Mouse (Mus musculus): ENCODE measurements around the gene Fndc3b. TPM values are rescaled to one million over a fixed set of nuclear protein-coding genes. Genes with fewer than 3 reads are reported as not detected.

The Fndc3b gene
- polyA plus RNA-seq, 1 experiment from 2014 or later, result 11.4 TPM

DNA sequence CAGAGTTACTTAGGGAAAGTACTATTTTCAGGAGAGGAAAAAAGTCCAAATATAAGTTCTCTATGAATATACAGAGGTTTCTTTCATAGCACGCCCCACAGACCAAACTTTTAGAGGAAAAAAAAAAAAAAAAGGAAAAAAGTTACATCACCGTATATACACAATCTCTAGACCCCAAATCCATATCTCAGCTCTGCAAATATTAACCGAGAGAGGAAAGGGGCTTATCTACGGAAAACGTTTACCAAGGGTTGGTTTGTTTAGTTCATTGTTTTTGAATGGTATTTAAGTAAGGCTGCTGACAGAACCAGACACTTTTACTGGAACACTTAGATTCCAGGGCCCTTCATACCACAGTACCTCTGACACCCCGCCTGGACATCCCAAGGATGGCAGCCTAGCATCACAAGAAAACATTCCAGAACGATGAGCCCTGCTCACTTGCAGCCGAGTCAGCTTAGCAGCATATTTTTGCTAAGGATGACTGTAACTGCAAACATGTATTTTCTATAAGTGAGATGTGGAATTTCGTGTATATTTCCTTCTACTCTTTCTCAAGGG, 58.6 kb downstream of the Fndc3b start:
- peaks cover 38% of the 10 kb centered on the region for H3K4me1 ChIP-seq
- H3K36me3 ChIP-seq, result no peaks in the 10 kb centered on the region
- no peak overlapping the region for H3K27ac ChIP-seq (replicated peaks)
- no peaks in the 10 kb centered on the region for H3K9me3 ChIP-seq (replicated peaks)
- H3K27me3 ChIP-seq (ENCODE audit: low read depth, poor library complexity, severe bottlenecking), result no peaks in the 10 kb centered on the region
- WGBS, result 80% methylated on average over 9 of the region's 9 CpGs
- no peak for DNase-seq (ENCODE audit: low spot score)
- no peak overlapping the region for H3K4me3 ChIP-seq

DNA sequence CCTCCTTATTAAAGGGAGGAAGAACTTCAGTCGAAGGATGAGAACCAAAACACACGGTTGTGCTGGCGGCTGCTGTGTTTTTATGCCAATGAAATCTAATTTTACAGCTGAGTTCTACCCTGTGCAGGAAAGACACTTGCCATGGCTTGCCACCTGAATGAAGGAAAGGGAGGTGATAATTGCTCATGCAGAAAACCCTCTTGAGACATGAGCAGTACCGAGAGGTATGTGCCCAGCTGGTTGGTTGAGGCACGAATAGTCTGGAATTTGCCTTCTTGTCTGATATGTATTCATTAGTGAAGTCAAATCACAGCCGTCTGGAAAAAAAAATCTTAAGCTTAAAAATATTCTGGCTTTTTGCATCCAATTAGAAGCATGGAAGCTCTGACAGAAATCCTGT, 59.4 kb downstream of the Fndc3b start:
- Histone ChIP-seq H3K27ac (replicated peaks) (no peak overlapping the region), H3K36me3 (no peaks in the 10 kb centered on the region), H3K9me3 (replicated peaks) (no peaks in the 10 kb centered on the region), H3K4me3 (no peak overlapping the region), H3K4me1 (peaks cover 30% of the 10 kb centered on the region), H3K27me3 (ENCODE audit: low read depth, poor library complexity, severe bottlenecking) (no peaks in the 10 kb centered on the region)
- no peak for DNase-seq (ENCODE audit: low spot score)
- 81% methylated on average over 6 of the region's 6 CpGs for WGBS

DNA sequence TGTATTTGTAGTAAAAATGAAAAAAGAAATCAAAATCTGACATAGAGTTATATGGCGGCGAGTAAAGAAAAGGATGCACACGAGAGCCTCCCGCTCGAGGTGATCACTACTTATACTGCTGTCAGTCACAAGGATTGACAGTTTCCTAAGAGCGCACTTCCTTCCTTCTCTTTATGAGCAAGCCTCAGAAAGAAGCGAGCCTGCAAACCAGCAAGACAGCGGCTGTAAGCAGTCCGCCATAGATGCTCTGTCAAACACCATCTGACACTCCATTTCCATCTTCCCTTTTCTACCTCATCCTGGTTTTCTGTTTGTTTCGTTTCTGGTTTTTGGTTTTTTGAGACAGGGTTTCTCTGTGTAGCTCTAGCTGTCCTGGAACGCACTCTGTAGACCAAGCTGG, 61.0 kb downstream of the Fndc3b start:
- 89% methylated on average over 11 of the region's 11 CpGs for WGBS
- Histone ChIP-seq H3K27ac (replicated peaks) (no peak overlapping the region), H3K9me3 (replicated peaks) (no peaks in the 10 kb centered on the region), H3K27me3 (ENCODE audit: low read depth, poor library complexity, severe bottlenecking) (no peaks in the 10 kb centered on the region), H3K36me3 (no peaks in the 10 kb centered on the region), H3K4me1 (peaks cover 22% of the 10 kb centered on the region; the same call in 1 of the 2 replicates), H3K4me3 (no peak overlapping the region)
- DNase-seq (ENCODE audit: low spot score), result no peak

DNA sequence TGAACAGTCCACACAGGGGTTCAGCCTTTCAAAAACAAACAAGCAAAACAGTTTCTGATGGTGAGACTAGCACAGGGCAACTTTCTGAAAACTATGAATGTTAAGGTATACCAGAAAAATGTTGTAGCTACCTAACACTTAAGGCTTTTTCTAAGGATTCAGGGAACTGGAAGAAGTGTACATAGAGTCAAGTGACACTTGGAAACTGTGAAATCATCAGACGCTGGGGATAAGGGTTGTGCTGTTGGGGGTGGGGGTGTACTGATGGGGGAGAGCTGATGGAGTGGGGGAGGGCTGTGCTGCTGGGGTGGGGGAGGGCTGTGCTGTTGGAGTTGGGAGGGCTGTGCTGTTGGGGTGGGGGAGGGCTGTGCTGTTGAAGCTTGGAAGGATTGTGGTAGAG, 61.8 kb downstream of the Fndc3b start:
- Histone ChIP-seq H3K4me3 (no peak overlapping the region), H3K36me3 (no peaks in the 10 kb centered on the region), H3K9me3 (replicated peaks) (no peaks in the 10 kb centered on the region), H3K27me3 (ENCODE audit: low read depth, poor library complexity, severe bottlenecking) (no peaks in the 10 kb centered on the region), H3K27ac (replicated peaks) (no peak overlapping the region), H3K4me1 (peaks cover 15% of the 10 kb centered on the region; the same call in 1 of the 2 replicates)
- WGBS, result 53% methylated on average over 1 of the region's 1 CpGs
- no peak for DNase-seq (ENCODE audit: low spot score)

DNA sequence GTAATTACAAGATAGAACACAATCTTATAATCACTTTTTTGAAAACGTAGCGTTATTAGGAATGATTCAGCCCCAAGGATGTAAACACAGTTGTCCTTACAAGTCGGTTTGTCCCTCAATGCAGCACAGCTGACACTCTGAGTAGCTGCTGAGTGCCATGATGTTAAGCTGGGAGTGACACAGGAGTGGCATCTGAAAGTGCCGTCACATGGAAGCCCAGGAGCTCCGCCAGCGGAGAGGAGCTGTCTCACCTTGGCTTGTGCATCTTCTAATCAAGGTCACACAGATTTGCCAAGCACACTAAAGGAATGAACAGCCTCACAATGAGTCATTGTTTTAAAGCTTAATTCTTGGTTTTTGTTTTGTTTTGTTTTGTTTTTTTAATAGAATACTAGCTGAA, 68.7 kb downstream of the Fndc3b start:
- H3K4me1 ChIP-seq, result no peaks in the 10 kb centered on the region
- 92% methylated on average over 6 of the region's 6 CpGs for WGBS

DNA sequence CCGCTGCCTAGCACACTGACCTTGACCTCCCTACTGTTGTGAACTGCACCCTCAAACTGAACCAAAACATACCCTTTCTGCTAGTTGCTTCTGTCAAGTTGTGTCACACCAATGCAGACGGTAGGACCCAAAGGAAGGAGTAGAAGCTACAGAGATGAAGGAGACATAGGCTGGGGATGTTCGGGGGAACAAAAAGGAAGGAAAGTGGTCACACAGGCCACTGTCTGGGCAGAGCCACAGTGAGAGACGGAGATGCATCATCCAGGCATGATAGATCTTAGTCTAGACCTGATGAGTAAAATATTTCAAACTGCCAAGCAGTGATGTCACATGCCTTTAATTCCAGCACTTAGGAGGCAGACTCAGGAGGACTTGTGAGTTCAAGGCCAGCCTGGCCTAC, 71.4 kb downstream of the Fndc3b start:
- Histone ChIP-seq H3K27ac (replicated peaks) (no peak overlapping the region), H3K27me3 (ENCODE audit: low read depth, poor library complexity, severe bottlenecking) (no peaks in the 10 kb centered on the region), H3K36me3 (peaks cover 14% of the 10 kb centered on the region), H3K4me3 (no peak overlapping the region), H3K9me3 (replicated peaks) (no peaks in the 10 kb centered on the region), H3K4me1 (peaks cover 11% of the 10 kb centered on the region)
- WGBS, result 90% methylated on average over 4 of the region's 4 CpGs
- DNase-seq (ENCODE audit: low spot score), result no peak

More for the DNA sequence above, 68.7 kb downstream of the Fndc3b start:
- H3K9me3 ChIP-seq (replicated peaks), result no peaks in the 10 kb centered on the region
- no peak overlapping the region for H3K4me3 ChIP-seq
- H3K36me3 ChIP-seq, result peaks cover 14% of the 10 kb centered on the region
- no peaks in the 10 kb centered on the region for H3K27me3 ChIP-seq (ENCODE audit: low read depth, poor library complexity, severe bottlenecking)
- H3K27ac ChIP-seq (replicated peaks), result no peak overlapping the region
- DNase-seq (ENCODE audit: low spot score), result no peak

DNA sequence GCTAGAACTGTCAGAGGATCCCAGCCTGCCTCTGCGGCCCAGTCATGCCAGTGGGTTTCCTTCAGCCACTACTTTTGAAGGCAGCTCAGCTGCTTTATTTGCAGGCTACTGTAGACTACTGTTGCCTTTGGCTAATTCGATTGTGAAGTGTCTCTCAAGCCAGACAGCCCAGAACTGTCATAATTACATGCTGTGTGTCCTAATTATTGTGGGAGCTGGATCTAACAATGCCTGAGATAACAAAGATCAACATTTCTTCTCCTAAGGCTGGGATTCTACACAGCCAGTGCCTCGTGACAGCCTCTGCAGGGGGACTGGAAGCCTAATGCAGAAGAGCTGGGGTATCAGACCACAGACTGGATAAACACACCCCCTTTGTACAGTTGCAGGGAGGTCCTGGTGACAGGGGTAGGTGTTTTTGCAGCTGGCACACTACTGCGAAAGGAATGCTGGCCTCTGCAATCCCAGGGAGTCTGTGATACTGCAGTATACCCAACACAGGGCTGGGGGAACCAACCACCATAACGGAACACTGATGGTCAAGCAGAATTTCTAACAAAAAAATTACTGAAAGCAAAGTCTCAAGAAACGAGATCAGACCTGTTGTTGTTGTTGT, 74.0 kb downstream of the Fndc3b start:
- peak; percentile 21 for DNase-seq (ENCODE audit: low spot score)
- peaks cover 15% of the 10 kb centered on the region for H3K36me3 ChIP-seq
- peaks cover 11% of the 10 kb centered on the region for H3K4me1 ChIP-seq
- H3K4me3 ChIP-seq, result no peak overlapping the region
- 78% methylated on average over 6 of the region's 6 CpGs for WGBS
- 0 out of 2 replicates have a peak overlapping the region, but pooled peaks have one; percentile 13 for H3K27ac ChIP-seq (replicated peaks)
- no peaks in the 10 kb centered on the region for H3K9me3 ChIP-seq (replicated peaks)
- H3K27me3 ChIP-seq (ENCODE audit: low read depth, poor library complexity, severe bottlenecking), result no peaks in the 10 kb centered on the region

DNA sequence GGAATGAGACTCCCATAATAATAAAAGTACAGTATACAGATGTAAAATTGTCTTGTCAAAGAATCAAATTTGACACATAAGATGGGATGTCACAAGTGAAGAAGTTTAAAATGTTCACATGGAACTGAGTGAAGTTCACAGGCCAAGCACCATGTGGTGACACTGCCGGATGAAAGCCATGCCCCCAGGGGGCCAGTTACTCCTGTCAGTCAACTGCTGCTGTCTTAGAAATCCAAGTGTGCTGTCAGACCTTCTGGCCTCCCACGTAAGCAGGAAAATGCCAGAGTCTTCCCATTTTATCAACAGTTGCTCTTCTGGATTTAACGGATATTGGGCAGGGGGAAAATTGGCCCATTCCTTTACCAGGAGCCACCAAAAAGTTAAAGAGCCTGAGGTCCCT, 75.3 kb downstream of the Fndc3b start:
- H3K4me3 ChIP-seq, result no peak overlapping the region
- 39% methylated on average over 3 of the region's 3 CpGs for whole genome bisulfite sequencing
- DNase-seq (ENCODE audit: low spot score), result peak; percentile 32
- no peak overlapping the region for H3K27ac ChIP-seq (replicated peaks)
- H3K4me1 ChIP-seq, result peaks cover 11% of the 10 kb centered on the region
- H3K27me3 ChIP-seq (ENCODE audit: low read depth, poor library complexity, severe bottlenecking), result no peaks in the 10 kb centered on the region
- peaks cover 12% of the 10 kb centered on the region for H3K36me3 ChIP-seq
- no peaks in the 10 kb centered on the region for H3K9me3 ChIP-seq (replicated peaks)

DNA sequence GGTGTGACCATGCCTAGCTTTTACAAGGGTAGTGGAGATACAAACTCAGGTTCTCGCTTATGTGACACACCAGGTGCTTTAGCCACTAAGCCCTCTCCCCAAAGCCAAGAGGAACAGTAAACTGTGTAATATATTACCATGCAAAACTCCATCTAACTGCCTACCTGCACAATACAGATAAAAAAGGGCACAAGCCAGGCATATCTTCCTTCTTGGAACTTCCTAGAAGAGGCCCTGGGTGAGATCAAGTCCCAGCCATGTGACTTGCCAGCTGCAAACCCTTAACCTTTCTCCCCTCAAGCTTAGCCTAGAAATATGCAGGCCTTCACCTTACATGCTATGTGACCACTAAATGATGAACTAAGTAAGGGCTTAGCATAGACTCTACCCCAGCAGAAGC, 78.2 kb downstream of the Fndc3b start:
- H3K4me1 ChIP-seq, result peaks cover 11% of the 10 kb centered on the region
- WGBS, result 89% methylated on average over 1 of the region's 1 CpGs

DNA sequence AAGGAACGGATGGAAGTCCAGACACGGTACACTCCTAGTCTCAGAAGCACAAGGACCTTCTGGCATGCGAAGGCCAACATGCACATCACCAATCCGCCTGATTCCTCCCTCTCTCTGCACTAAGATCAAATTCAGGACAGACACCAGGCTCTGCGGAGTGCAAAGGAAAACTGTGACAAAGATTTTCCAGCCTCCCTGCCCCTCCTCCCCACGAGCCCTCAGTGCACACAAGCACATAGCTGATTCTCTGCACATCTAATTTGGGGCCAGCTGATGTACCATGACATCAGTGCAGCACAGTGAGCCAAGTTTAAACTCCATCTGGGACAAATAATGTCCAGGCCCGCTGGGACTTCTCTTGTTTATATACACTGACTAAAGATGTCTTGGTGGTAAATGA, 80.0 kb downstream of the Fndc3b start:
- no peak overlapping the region for H3K27ac ChIP-seq (replicated peaks)
- H3K27me3 ChIP-seq (ENCODE audit: low read depth, poor library complexity, severe bottlenecking), result no peaks in the 10 kb centered on the region
- H3K9me3 ChIP-seq (replicated peaks), result no peaks in the 10 kb centered on the region
- no peak overlapping the region for H3K4me3 ChIP-seq
- peaks cover 14% of the 10 kb centered on the region for H3K36me3 ChIP-seq
- 83% methylated on average over 7 of the region's 7 CpGs for WGBS
- H3K4me1 ChIP-seq, result peaks cover 9% of the 10 kb centered on the region
- no peak for DNase-seq (ENCODE audit: low spot score)

More for the DNA sequence above, 78.2 kb downstream of the Fndc3b start:
- H3K27ac ChIP-seq (replicated peaks), result no peak overlapping the region
- no peaks in the 10 kb centered on the region for H3K9me3 ChIP-seq (replicated peaks)
- no peak overlapping the region for H3K4me3 ChIP-seq
- H3K36me3 ChIP-seq, result peaks cover 14% of the 10 kb centered on the region
- H3K27me3 ChIP-seq (ENCODE audit: low read depth, poor library complexity, severe bottlenecking), result no peaks in the 10 kb centered on the region
- DNase-seq (ENCODE audit: low spot score), result no peak

DNA sequence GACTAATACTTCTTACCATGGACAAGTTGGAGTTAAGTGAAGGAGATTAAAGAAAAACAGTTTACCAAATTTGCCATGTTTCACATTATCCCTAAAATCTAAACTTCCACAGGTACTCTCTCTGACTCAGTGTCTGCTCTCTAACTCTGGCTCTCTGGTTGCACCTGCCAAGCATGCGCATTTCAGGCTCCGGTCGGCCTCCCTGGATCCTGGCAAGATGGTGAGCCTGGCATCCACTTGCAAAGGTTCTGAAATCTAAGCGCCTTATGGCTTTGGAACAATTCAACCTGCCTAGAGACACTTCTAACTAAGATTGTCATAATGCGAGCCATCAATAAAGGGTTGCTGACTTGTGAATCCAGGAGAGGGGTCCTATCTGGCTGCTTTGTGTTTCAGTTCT, 81.4 kb downstream of the Fndc3b start:
- no peak overlapping the region for H3K4me3 ChIP-seq
- H3K4me1 ChIP-seq, result peaks cover 7% of the 10 kb centered on the region
- no peak overlapping the region for H3K27ac ChIP-seq (replicated peaks)
- DNase-seq (ENCODE audit: low spot score), result no peak
- H3K27me3 ChIP-seq (ENCODE audit: low read depth, poor library complexity, severe bottlenecking), result no peaks in the 10 kb centered on the region
- H3K9me3 ChIP-seq (replicated peaks), result no peaks in the 10 kb centered on the region
- H3K36me3 ChIP-seq, result peaks cover 14% of the 10 kb centered on the region
- WGBS, result 96% methylated on average over 5 of the region's 5 CpGs

DNA sequence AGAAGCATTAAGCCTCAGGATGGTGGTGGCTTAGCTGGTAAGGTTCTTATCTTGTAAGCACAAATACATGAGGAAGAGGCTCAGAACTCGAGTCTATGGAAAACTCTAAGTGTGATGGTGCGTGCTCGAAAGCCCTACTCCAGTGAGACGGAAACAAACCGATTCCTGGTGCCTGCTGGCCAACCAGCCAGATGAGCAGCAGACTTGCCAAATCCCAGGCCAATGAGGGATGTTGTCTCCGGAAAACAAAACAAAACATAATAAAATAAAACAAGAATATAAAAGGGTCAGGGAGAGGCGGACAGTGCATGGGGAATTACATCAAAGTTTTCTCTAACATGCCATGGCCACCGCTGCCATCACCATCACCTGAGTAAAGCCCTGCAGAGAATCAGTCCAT, 84.8 kb downstream of the Fndc3b start:
- Histone ChIP-seq H3K9me3 (replicated peaks) (no peaks in the 10 kb centered on the region), H3K27me3 (ENCODE audit: low read depth, poor library complexity, severe bottlenecking) (no peaks in the 10 kb centered on the region), H3K4me3 (no peak overlapping the region), H3K27ac (replicated peaks) (no peak overlapping the region), H3K4me1 (peaks cover 7% of the 10 kb centered on the region), H3K36me3 (peaks cover 10% of the 10 kb centered on the region)
- no peak for DNase-seq (ENCODE audit: low spot score)
- 88% methylated on average over 8 of the region's 8 CpGs for WGBS

DNA sequence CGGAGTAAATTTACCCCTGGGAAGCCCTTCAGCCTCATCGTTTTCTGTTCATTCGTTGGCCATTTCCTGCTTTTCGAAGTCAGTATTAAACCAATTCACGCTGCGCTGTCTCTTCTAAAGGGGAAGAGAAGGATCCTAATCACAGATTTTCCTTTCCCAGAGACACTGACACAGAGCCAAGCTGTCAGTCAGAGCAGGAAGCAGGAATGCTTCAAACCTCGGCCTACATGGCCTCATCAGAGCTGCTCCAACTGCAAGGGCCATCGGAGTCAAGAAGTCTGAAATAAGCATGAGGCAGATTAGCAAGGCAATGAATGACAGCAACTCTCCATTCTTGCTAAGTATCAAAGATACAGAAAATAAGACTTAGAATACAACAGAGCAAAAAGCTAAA, 85.5 kb downstream of the Fndc3b start:
- Histone ChIP-seq H3K27ac (replicated peaks) (no peak overlapping the region; the same call in 1 of the 2 replicates), H3K4me1 (peaks cover 7% of the 10 kb centered on the region), H3K4me3 (no peak overlapping the region), H3K36me3 (peaks cover 6% of the 10 kb centered on the region), H3K27me3 (ENCODE audit: low read depth, poor library complexity, severe bottlenecking) (no peaks in the 10 kb centered on the region), H3K9me3 (replicated peaks) (no peaks in the 10 kb centered on the region)
- DNase-seq (ENCODE audit: low spot score), result no peak
- 87% methylated on average over 8 of the region's 8 CpGs for WGBS
